Mouse (Mus musculus) hindbrain, embryonic 11.5 days (tissue): Measurements from ENCODE around the gene Dnm3. TPM values are rescaled to one million over a fixed set of nuclear protein-coding genes. Genes with fewer than 3 reads are reported as not detected.
A peak's percentile ranks its signal among the peaks of the same experiment; 100 is the strongest.

Source experiments
- ATAC-seq: fragments of 200-750 bp; cut with Nextera tagmentation; 2 replicates; pipeline ENCODE4 v1.8.0; 2017; ENCODE audit warnings: mild to moderate bottlenecking, moderate TSS enrichment, moderate library complexity; ENCODE audit not compliant: low FRiP score
- DNase-seq: peaks from one replicate; pipeline ENCODE4 v3.0.0-alpha.2; 2015; ENCODE audit warnings: low spot score
- H3K27ac ChIP-seq: fragments of 300-500 bp; sonication (generic); 2 replicates; pipeline ENCODE4 v1.5.1; 2014; ENCODE audit warnings: mild to moderate bottlenecking, low read depth, low read length
- H3K27me3 ChIP-seq: fragments of 300-500 bp; sonication (generic); 2 replicates; pipeline ENCODE4 v1.6.1; 2014; ENCODE audit warnings: mild to moderate bottlenecking, low read length, moderate library complexity, mixed read lengths; ENCODE audit not compliant: control insufficient read depth, insufficient read depth
- H3K36me3 ChIP-seq: fragments of 300-500 bp; sonication (generic); 2 replicates; pipeline ENCODE4 v1.6.1; 2014; ENCODE audit warnings: mild to moderate bottlenecking, low read length, moderate library complexity, mixed read lengths; ENCODE audit not compliant: control insufficient read depth, insufficient read depth
- H3K4me1 ChIP-seq: fragments of 300-500 bp; sonication (generic); replicated peaks from 2 replicates; pipeline ENCODE4 v1.6.1; 2014; ENCODE audit warnings: low read length, mixed read lengths; ENCODE audit not compliant: control insufficient read depth, insufficient read depth
- H3K4me2 ChIP-seq: fragments of 300-500 bp; sonication (generic); replicated peaks from 2 replicates; pipeline ENCODE4 v1.6.1; 2014; ENCODE audit warnings: mild to moderate bottlenecking, low read depth, low read length
- H3K4me3 ChIP-seq: fragments of 300-500 bp; sonication (generic); 2 replicates; pipeline ENCODE4 v1.5.1; 2014; ENCODE audit warnings: low read depth, low read length
- H3K9ac ChIP-seq: fragments of 300-500 bp; sonication (generic); 2 replicates; pipeline ENCODE4 v1.6.1; 2014; ENCODE audit warnings: low read depth, low read length
- H3K9me3 ChIP-seq: fragments of 300-500 bp; sonication (generic); 2 replicates; pipeline ENCODE4 v1.6.1; 2016; ENCODE audit warnings: low read length; ENCODE audit not compliant: control insufficient read depth
- WGBS: fragments of 180-500 bp; shearing (Covaris S2); extraction: QIAGEN DNeasy Blood & Tissue Kit; methylation state at CpG from one replicate; pipeline ENCODE4 v1.1.7; 2014; 5-methylcytosine and 5-hydroxymethylcytosine counted together
- polyA plus RNA-seq: library from polyadenylated mRNA; unstranded; fragments of >200 nt; fragmentation: Nextera tagmentation; extraction: Ambion mirVana; gene quantifications from 2 replicates; pipeline ENCODE4 v1.2.1, GENCODE M21; 2014

Gene Dnm3
- polyA plus RNA-seq, 1 experiment from 2014 or later = 12.0 TPM

- H3K4me3 ChIP-seq = no peak overlapping the region
- H3K9me3 ChIP-seq = no peaks in the 10 kb centered on the region
- H3K36me3 ChIP-seq = no peaks in the 10 kb centered on the region
- WGBS = 78% methylated on average over 3 of the region's 3 CpGs
- H3K4me1 ChIP-seq = no peaks in the 10 kb centered on the region
- no peak overlapping the region for H3K27ac ChIP-seq
- H3K4me2 ChIP-seq = no peak overlapping the region
- no peaks in the 10 kb centered on the region for H3K27me3 ChIP-seq
- no peak overlapping the region for H3K9ac ChIP-seq
- ATAC-seq (no peak), DNase-seq (peak; percentile 22)
These were observed 343.2 kb downstream of the Dnm3 start for GRCm38 (mm10) chr1:162134651-162135066.

- H3K27me3 ChIP-seq = no peaks in the 10 kb centered on the region
- no peaks in the 10 kb centered on the region for H3K36me3 ChIP-seq
- no peak overlapping the region for H3K4me3 ChIP-seq
- H3K9ac ChIP-seq = no peak overlapping the region
- no peak overlapping the region for H3K4me2 ChIP-seq
- H3K27ac ChIP-seq = no peak overlapping the region
- WGBS = 88% methylated on average over 8 of the region's 8 CpGs
- no peak for DNase-seq
- H3K9me3 ChIP-seq = no peaks in the 10 kb centered on the region
- no peak for ATAC-seq
- H3K4me1 ChIP-seq = no peaks in the 10 kb centered on the region
These were observed 344.8 kb downstream of the Dnm3 start for GRCm38 (mm10) chr1:162132908-162133641.

DNA sequence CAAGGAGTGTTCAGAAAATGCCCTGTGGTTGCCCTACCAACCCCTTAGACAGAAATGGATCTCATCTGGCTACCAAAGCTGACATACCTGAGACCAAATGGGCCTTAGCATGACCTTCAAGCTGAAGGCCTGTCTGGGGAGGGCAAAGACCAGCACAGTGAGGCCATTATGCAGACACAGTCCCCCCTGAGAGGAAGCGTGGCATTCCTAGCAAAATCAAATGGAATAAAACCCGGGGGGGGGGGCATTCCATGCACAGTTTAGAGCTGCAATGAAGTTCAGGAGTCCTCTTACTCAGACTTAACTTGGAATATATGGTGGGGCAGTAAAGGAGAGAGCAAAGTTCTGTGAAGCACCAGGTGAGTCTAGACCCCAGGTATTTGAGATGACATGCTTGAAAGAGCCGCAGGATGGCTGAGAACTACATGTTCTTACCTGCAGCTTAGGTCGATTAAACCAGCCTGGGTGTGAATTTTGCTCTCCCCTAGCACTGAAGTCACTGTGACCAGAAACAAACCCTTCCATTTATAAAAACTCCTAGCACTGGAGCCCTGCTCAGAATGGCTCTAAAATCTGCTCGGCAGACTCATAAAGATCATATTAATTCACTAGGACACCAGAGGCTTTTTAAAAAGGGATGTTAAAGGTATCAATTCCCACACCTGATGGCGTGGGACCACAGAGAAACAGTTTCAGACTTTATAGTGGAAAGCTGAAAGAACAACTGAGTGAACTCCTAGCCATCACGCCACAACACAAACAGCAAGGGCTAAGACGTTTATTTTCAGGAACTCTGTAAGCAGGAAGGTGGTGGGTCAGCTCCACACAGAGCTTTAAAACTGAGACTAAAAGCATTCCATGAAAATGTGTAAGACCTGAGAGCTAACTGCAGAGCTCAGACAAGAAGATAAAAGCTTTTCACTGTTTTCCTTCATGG, 350.7 kb downstream of the Dnm3 start:
- Histone ChIP-seq H3K36me3 (no peaks in the 10 kb centered on the region), H3K9ac (no peak overlapping the region), H3K4me2 (no peak overlapping the region), H3K27ac (no peak overlapping the region), H3K9me3 (no peaks in the 10 kb centered on the region), H3K4me3 (no peak overlapping the region), H3K4me1 (no peaks in the 10 kb centered on the region), H3K27me3 (no peaks in the 10 kb centered on the region)
- ATAC-seq = no peak
- 71% methylated on average over 8 of the region's 8 CpGs for WGBS
- no peak for DNase-seq

DNA sequence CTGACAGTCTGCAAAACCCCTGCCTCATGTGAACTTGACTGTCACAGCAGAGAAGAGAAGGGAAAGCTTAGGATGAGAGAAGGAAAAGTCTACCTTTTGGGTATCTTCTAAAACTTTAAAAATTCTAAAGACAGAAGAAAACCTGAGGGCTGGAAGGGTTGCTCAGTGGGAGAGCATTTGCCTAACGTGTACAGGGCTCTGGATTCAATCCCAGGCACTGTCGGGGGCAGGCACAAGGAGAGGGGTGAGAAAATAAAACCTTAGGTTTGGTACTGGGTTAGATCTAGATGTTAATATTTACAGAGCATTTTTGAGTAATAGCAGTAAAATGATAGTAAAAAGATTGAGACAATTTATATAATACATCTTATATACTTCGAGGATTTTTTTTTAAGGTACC, 353.4 kb downstream of the Dnm3 start:
- Histone ChIP-seq H3K9ac (no peak overlapping the region), H3K4me1 (no peaks in the 10 kb centered on the region), H3K27ac (no peak overlapping the region), H3K4me2 (no peak overlapping the region), H3K27me3 (no peaks in the 10 kb centered on the region), H3K4me3 (no peak overlapping the region), H3K36me3 (no peaks in the 10 kb centered on the region), H3K9me3 (no peaks in the 10 kb centered on the region)
- DNase-seq (no peak), ATAC-seq (no peak)
- 64% methylated on average over 3 of the region's 3 CpGs for WGBS

DNA sequence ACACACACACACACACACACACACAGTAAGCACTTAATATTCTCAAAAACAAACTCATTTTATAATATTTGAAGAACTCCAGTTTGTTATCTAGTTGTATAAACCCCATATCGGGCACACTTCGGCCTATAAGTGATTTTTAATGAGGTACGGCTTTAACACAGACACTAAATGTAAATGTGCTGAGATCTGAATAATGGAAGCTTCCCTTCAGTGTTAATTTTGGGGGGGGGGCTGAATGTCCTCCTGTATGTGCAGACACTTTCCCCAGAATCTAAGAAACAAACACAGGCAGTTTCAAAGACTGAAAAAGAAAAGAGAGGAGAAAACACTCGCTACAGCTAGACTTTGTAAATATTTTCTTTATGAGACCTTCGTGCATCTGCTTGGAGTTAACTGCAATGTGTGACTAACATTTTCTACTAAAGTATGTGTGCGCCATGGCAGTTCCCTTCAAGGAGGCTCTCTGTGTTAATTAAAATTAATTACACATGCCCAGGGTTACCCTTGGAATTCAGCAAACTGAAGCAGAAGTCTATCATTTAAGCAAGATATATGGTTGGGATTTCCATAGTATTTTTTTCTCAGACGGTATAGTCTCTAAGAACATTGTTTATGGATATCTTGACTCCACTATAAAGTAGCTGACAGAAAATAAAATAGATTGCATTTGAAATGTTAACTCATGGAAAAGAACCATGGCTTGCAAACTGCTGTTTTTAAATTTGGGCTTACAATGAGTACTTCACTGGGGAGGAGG, 356.2 kb downstream of the Dnm3 start:
- Histone ChIP-seq H3K36me3 (no peaks in the 10 kb centered on the region), H3K9ac (no peak overlapping the region), H3K4me2 (no peak overlapping the region), H3K4me3 (no peak overlapping the region), H3K27me3 (no peaks in the 10 kb centered on the region), H3K4me1 (no peaks in the 10 kb centered on the region), H3K27ac (no peak overlapping the region), H3K9me3 (no peaks in the 10 kb centered on the region)
- ATAC-seq (no peak), DNase-seq (no peak)
- 75% methylated on average over 7 of the region's 7 CpGs for WGBS

GRCm38 (mm10) chr1:162109437-162109813, 368.4 kb downstream of the Dnm3 start:
- Histone ChIP-seq H3K4me1 (no peaks in the 10 kb centered on the region), H3K27ac (no peak overlapping the region)

GRCm38 (mm10) chr1:162108726-162109436, 369.0 kb downstream of the Dnm3 start:
- Histone ChIP-seq H3K4me2 (no peak overlapping the region), H3K27me3 (no peaks in the 10 kb centered on the region), H3K9ac (no peak overlapping the region), H3K9me3 (no peaks in the 10 kb centered on the region), H3K4me1 (no peaks in the 10 kb centered on the region), H3K36me3 (no peaks in the 10 kb centered on the region), H3K27ac (no peak overlapping the region), H3K4me3 (no peak overlapping the region)
- ATAC-seq (0 out of 2 replicates have a peak, but pooled peaks have one; percentile 45), DNase-seq (peak; percentile 38)
- 42% methylated on average over 6 of the region's 6 CpGs for WGBS

More at GRCm38 (mm10) chr1:162109437-162109813, 368.4 kb downstream of the Dnm3 start:
- Histone ChIP-seq H3K27me3 (no peaks in the 10 kb centered on the region), H3K9me3 (no peaks in the 10 kb centered on the region), H3K4me2 (no peak overlapping the region), H3K36me3 (no peaks in the 10 kb centered on the region), H3K9ac (no peak overlapping the region), H3K4me3 (no peak overlapping the region)
- ATAC-seq = 0 out of 2 replicates have a peak, but pooled peaks have one; percentile 38
- DNase-seq = peak; percentile 15
- 61% methylated on average over 7 of the region's 7 CpGs for WGBS

GRCm38 (mm10) chr1:162108181-162108671, 369.6 kb downstream of the Dnm3 start:
- Histone ChIP-seq H3K36me3 (no peaks in the 10 kb centered on the region), H3K4me1 (no peaks in the 10 kb centered on the region), H3K27me3 (no peaks in the 10 kb centered on the region), H3K27ac (no peak overlapping the region), H3K4me3 (no peak overlapping the region), H3K4me2 (no peak overlapping the region), H3K9ac (no peak overlapping the region), H3K9me3 (no peaks in the 10 kb centered on the region)
- DNase-seq (peak; percentile 29), ATAC-seq (peak; percentile 63)
- 52% methylated on average over 7 of the region's 7 CpGs for WGBS
